Mouse (Mus musculus): Measurements from ENCODE around the gene Sart3. TPM values are rescaled to one million over a fixed set of nuclear protein-coding genes. Genes with fewer than 3 reads are reported as not detected.

The Sart3 gene
- total RNA-seq, 2 experiments from 2014 or later = 30.4 to 30.7 TPM

GRCm38 (mm10) chr5:113765641-113766526, 6.4 kb downstream of the Sart3 start:
- no peak for DNase-seq

DNA sequence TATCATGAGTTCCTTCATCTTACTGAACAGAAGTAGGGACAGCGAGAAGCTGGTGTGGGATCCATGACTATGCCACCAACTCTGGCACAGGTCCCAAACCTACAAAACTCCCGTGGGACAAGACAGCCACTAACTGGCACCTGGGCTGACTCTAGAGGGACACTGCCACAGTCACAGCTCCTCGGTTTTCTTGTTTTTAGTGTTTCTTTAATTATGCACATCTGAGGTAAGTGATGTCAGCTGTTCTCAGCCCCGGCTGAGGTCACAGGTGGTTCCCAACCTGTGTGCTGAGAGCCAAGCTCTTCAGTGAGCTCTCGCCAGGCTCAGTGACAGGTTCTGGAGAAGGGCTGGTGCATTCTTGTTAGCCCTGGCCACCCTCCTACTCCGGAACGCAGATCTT, 7.9 kb downstream of the Sart3 start:
- no peak for DNase-seq

DNA sequence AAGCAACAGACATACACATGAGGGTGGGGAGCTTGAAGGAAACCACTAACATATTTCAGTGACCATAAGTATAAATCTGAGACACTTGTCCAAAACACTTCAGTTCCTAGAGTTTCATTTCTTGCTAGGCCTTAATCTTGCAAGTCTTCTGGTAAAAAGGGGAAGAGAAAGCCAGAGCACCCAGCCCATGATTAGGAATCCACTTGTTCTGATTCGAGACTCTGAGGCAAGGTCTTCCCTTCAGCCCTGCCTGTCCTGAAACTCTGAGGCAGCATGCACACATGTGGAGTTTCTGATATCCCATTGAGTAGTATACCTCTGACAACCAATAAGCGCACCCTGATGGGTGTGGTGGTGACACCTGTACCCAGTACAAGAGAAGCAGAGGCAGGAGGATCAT, 10.7 kb downstream of the Sart3 start:
- no peak for DNase-seq

DNA sequence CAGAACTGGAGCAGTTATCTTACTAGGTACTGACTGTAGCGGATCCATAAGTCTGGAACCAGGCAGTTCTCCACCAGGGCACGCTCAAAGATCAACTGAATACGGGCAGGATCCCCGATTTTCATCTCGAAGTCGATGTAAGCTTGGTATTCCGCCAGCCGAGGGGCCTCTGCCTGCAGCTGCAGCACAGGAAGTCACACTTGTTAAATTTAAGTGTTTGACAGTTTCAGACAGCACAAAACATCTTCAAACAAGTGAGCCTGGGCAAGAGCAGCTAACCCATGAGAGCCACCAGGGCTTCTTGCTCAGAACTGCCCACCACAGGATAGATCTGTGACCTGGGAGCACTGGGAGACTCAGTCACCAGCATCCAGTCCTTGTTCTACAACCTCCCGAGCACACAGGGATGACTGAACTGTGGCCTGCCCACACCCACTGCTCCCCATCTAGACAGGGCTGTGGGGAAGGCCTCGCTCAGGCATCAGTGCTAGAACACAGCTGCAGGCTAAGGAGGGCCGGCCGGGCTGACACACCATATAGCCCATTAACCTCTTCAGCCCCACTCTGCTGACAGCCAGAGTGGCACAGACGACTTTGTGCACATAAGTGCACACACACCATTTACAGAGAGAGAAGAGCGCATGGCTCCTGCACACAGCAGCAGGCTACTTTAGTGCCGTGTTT, 16.8 kb downstream of the Sart3 start:
- DNase-seq = no peak

GRCm38 (mm10) chr5:113751521-113752157, 20.7 kb downstream of the Sart3 start:
- no peak for DNase-seq

DNA sequence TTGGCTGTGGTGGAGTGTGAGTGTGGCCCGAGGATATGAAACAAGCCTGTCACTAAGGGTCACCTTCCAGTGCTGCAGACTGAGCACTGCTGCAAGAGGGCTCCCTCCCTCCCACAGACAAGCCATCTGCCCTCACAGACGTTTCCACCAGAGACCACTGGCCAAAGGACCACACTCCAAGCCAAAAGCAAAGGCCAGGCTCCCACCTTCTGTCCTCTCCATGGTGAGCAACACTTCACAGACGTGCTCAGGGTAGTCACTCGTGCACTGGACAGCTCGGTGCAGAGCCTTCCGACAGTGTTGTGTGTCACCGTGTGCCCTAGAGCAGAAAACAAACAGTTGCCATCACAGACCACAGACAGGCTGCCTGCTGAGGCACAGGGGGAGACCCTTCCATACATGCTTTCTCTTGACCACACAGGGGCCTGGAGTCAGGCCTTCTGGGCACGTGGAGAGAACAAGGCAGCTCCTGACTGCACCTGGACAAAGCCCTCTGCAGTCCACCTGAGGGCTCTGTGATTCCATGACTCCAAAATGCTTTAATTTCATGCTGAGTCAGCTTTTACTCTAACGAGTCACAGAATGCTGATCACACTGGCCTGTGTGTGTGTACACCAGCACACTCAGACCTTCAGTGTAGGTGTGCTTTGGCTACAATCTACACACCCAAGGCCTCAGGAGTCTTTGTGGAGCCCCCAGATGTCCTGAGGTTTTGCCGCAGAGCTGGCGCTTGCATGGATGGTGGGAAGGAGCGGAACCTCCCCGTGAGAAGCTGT, 23.6 kb downstream of the Sart3 start:
- no peak for DNase-seq

DNA sequence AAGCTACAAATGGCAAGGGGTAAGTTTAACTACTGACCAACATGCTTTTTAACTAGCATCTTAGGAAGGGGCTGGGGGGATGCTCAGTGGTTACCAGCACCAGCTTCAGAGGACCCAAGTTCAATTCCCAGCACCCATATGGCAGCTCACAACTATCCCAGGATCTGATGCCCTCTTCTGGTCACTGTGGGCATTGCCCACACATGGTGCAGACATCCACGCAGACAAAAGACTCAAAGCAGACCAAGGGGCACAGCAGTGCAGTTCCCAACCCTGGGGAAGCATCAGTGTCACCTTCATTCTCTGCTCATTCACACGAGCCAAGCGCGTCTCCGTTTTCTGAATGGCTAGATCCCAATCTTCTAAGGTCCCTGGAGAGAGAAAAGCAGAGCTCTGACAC, 24.7 kb downstream of the Sart3 start:
- no peak for DNase-seq

GRCm38 (mm10) chr5:113737607-113738237, 34.6 kb downstream of the Sart3 start:
- no peak for DNase-seq

DNA sequence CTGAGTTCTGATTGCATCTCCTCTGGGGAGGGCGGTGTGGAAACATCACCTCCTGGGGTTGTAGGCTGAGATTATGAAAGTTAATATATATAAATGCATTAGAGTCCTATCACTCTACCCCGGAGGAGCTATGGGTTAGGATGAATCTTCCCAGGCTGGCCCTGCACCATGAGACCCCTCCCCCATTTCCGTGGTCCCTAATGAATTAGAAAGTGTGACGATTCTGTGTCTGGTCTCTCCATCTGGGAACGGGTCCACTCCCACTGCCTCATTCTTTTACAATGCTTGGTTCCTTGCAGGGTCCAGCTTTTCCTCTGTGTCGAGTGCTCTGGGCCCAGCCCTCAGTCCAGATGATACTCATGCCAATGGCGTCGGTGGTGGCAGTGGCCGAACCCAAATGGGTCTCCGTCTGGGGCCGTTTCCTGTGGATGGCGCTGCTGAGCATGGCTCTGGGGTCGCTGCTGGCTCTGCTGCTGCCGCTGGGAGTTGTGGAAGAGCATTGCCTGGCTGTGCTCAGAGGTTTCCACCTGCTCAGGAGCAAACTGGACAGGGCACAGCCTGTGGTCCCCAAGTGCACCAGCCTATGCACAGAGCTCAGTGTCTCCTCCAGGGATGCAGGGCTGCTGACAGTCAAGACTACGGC, 35.7 kb downstream of the Sart3 start:
- DNase-seq = no peak

GRCm38 (mm10) chr5:113736113-113736502, 36.2 kb downstream of the Sart3 start:
- no peak for DNase-seq

- DNase-seq = peak; percentile 95
Measured at GRCm38 (mm10) chr5:113735345-113736112, 36.8 kb downstream of the Sart3 start, which contains the start of gene Ficd. Gene Ficd (plus strand): TSS chr5:113735803.

DNA sequence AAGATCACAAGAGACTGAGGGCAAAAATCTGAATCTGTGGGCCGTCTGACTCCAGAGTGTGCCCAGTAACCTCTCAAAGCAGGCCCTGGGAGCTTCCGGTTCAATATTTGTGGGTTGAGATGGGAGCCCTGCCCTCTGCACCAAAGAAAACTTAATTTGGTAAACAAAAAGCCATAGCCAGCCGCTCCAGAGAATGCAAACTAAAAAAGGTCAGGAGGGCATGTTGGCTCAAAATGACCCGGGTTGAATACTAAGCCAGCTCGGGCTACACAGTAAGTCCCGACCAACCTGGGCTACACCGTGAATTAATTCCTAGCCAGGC, 37.3 kb downstream of the Sart3 start:
- no peak for DNase-seq

GRCm38 (mm10) chr5:113734376-113734775, 37.9 kb downstream of the Sart3 start:
- no peak for DNase-seq

DNA sequence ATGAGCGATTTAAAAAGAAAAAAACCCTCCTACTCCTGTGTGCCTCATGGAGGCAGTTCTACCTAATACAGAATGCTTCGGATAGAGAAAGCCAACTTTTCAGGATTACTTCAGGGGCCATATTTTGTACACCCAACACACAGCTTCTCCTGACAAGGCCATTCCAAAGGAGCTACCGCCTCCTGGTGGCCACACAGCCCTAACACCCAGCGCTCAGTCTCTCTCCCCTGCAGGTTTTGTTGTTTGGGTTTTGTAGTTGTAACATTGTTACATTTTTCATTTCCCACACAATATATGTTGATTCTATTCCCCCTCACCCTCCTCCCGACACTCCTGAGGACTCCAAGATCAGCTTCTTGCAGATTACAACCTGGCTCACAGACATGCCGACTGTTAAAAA, 40.1 kb downstream of the Sart3 start:
- DNase-seq = peak; percentile 63

- DNase-seq = no peak
Measured at GRCm38 (mm10) chr5:113731174-113731573, 41.1 kb downstream of the Sart3 start.

DNA sequence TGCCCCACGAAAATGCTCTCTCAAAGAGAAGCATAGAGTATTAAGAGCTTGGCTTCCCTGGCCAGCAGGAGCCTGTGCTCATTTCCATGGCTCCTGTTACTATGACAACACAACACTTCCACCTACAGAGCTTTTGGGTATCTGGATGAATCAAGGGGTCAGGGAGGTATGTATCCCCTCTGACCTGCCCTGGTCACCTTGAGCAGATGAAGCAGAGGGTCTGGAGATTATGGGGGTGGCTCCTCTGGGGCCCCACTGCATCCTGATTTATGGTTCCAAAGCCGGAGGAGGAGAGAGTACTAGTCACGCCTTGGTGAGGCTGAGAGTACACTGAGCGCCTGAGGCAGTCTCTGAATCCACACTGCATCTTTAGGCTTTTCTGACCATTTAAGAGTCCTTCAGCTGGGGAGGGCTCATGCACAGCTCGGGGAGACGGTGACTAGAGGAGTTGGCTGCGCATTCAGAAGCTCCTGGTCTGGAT, 41.6 kb downstream of the Sart3 start:
- DNase-seq = no peak

DNA sequence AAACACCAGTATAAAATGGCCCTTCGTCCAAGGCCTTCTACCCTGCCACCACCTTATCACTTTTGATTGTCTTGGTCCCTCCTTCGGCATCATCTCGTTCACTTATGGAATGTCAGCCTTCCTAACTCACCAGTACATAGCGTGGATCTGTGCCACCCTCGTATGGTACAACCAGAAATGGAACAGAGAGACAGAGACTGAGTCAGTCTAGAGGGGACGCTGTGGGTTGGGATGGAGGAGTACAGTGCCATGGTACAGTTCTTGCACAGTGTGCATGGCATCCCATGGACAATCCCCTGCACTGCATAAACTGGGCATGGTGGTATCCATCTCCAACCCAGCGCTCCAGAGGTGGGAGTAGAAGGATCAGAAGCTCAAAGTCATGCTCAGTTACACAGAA, 43.6 kb downstream of the Sart3 start:
- no peak for DNase-seq

- DNase-seq = no peak
Measured at GRCm38 (mm10) chr5:113728011-113728410, 44.3 kb downstream of the Sart3 start.

DNA sequence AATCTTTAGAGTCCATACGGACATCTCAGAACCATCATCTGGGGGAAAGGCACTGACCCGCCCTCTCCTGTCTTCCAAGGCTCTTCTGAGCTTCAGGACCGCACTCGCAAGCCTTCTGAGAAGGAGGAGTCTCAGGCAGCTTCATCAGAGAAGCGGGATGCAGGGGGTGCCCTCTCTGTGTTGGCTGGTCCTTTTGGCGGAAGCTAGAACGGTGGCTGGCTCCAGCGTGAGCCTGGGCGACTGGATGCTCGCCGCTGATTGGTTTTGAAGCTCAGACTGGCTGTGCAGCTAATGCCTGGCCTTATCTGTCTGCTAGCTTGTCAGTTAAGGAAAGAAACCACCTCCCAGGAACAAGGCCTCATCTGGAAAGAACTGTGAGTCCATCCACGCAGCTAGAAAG, 45.1 kb downstream of the Sart3 start:
- DNase-seq = no peak

DNA sequence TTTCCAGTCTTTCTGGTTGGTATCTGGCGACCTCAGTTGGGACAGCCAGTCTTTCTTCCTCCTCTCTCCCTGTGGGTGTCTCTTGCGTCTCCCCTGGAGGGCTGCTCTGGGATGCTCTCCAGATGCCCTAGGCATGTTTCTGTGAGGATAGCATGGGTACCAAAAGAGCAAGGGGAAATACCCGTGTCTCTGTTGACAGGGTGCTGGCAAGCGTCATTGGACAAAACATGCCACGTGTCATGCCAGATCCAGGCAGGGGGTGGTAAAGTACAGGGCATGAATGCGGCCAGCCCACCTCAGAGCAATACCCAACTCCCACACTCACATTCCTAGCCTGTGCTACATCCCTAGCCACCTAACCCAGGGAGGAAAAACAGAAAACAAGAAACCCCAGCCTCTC, 45.7 kb downstream of the Sart3 start:
- no peak for DNase-seq

DNA sequence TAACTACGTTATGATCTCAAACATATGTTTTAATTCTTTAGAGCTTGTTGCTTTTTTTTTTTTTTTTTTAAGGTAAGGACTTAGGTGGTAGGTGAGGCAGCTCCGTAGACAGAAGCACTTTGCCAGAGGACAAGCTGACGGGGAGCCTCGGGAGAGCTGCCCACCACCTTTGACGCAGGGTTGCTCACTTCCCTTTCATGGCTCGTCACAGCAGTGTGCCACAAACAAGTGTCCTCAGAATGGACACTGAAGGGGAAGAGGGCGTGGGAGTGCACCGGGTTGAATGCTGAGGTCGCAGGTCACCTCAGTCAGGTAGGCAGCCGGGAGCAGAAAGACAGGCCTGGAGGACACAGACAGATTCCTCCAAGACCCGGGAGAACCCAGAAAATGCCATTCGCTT, 46.9 kb downstream of the Sart3 start:
- no peak for DNase-seq

Measured in heart, postnatal 4 days (tissue).